In the genomic region with DNA sequence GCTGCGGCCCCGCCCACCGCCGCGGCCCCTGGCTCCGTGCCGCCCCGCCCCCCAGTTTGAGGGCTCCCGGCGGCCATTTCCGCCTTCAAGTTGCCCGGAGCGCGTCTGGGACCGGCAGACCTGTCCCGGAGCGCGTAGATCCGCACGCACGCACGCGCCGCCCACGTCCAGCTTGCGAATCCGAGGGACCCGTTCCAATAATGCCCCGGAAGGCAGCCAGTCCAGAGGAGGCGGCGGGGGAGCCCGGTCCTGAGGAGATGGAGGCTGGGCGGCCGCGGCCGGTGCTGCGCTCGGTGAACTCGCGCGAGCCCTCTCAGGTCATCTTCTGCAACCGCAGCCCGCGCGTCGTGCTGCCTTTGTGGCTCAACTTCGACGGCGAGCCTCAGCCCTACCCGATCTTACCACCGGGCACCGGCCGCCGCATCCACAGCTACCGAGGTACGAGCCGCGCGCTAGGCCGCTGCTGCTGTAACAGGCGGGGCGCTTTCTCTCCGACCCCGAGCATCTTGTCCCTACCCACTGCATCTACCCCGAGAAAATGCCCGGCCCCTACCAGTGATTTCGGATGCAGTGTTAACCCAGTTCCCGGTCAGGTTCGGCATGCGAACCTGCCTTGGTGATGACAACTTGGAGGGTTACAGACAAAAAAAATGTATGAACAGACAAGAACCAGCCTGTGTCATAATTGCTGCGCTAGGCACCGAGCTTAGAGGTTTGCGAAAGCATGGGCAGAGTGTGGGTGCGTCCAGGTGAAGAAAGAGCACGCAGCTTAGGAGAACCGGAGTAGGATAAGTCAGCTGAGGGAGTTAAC, we compare ENCODE assay signal across 8 mouse cellular contexts. TPM values are rescaled to one million over a fixed set of nuclear protein-coding genes. Genes with fewer than 3 reads are reported as not detected.
DNase-seq lines count a peak whose midpoint lies in the region; ATAC-seq and TF ChIP-seq lines count a peak whose summit lies in the region.

Gene Vhl (plus strand): TSS at position 19 of the 811 bp plus-strand sequence.

- H3K4me3 ChIP-seq in forebrain, embryonic 12.5 days (replicated peaks): peak within 1 kb of the TSS; percentile 73
- peak within 1 kb of the TSS; percentile 62 for H3K4me3 ChIP-seq in heart, embryonic 16.5 days (ENCODE audit: low read length)
- peak within 1 kb of the TSS; percentile 78 for H3K4me3 ChIP-seq in liver, postnatal 0 days (ENCODE audit: low read depth, low read length)
- H3K4me3 ChIP-seq in neural tube, embryonic 14.5 days (ENCODE audit: low read depth, low read length): peak within 1 kb of the TSS; percentile 66

- H3K4me2 ChIP-seq in forebrain, embryonic 12.5 days: peak within 1 kb of the TSS; percentile 55
- peak within 1 kb of the TSS; percentile 78 for H3K4me2 ChIP-seq in heart, embryonic 16.5 days (ENCODE audit: low read depth, low read length)
- H3K4me2 ChIP-seq in liver, postnatal 0 days (ENCODE audit: low read depth, low read length): peak within 1 kb of the TSS; percentile 83
- H3K4me2 ChIP-seq in neural tube, embryonic 14.5 days (ENCODE audit: low read depth, low read length): peak within 1 kb of the TSS; percentile 51

- no peaks in the 10 kb centered on the region for H3K27me3 ChIP-seq in forebrain, embryonic 12.5 days
- no peaks in the 10 kb centered on the region for H3K27me3 ChIP-seq in heart, embryonic 16.5 days (ENCODE audit: control insufficient read depth, insufficient read depth, low read length)
- H3K27me3 ChIP-seq in liver, postnatal 0 days (ENCODE audit: insufficient read depth, low read length): no peaks in the 10 kb centered on the region
- no peaks in the 10 kb centered on the region for H3K27me3 ChIP-seq in neural tube, embryonic 14.5 days (ENCODE audit: control insufficient read depth, insufficient read depth, low read length)

- no peak; the same call in 1 of the 2 replicates for TF ChIP-seq CTCF in liver, postnatal 0 days (IDR thresholded peaks at IDR 0.05; ENCODE audit: low read depth)

- H3K4me1 ChIP-seq in forebrain, embryonic 12.5 days: peaks cover 19% of the 10 kb centered on the region
- H3K4me1 ChIP-seq in heart, embryonic 16.5 days (ENCODE audit: control insufficient read depth, insufficient read depth, low read length): peaks cover 15% of the 10 kb centered on the region
- H3K4me1 ChIP-seq in liver, postnatal 0 days (ENCODE audit: insufficient read depth): peaks cover 17% of the 10 kb centered on the region
- H3K4me1 ChIP-seq in neural tube, embryonic 14.5 days (ENCODE audit: control insufficient read depth, insufficient read depth, low read length): peaks cover 15% of the 10 kb centered on the region

- no peaks in the 10 kb centered on the region for H3K9me3 ChIP-seq in forebrain, embryonic 12.5 days
- no peaks in the 10 kb centered on the region for H3K9me3 ChIP-seq in heart, embryonic 16.5 days (replicated peaks; ENCODE audit: control insufficient read depth, low read length)
- no peaks in the 10 kb centered on the region for H3K9me3 ChIP-seq in liver, postnatal 0 days (ENCODE audit: low read length)
- no peaks in the 10 kb centered on the region for H3K9me3 ChIP-seq in neural tube, embryonic 14.5 days (ENCODE audit: control insufficient read depth, low read length)

- 1% methylated on average over 75 of the region's 76 CpGs for WGBS in forebrain, embryonic 12.5 days
- WGBS in heart, embryonic 16.5 days: under 1% methylated on average over 67 of the region's 76 CpGs
- WGBS in liver, postnatal 0 days (ENCODE audit: insufficient replicate concordance): under 1% methylated on average over 60 of the region's 76 CpGs
- WGBS in neural tube, embryonic 14.5 days: under 1% methylated on average over 68 of the region's 76 CpGs

- H3K27ac ChIP-seq in forebrain, embryonic 12.5 days: peak within 1 kb of the TSS; percentile 87
- peak within 1 kb of the TSS; percentile 89 for H3K27ac ChIP-seq in heart, embryonic 16.5 days (ENCODE audit: low read length)
- H3K27ac ChIP-seq in liver, postnatal 0 days (ENCODE audit: low read depth): peak within 1 kb of the TSS; percentile 87
- peak within 1 kb of the TSS; percentile 84 for H3K27ac ChIP-seq in neural tube, embryonic 14.5 days (ENCODE audit: low read depth, low read length)

- peaks cover 20% of the 10 kb centered on the region for H3K36me3 ChIP-seq in forebrain, embryonic 12.5 days (replicated peaks)
- H3K36me3 ChIP-seq in heart, embryonic 16.5 days (ENCODE audit: control insufficient read depth, insufficient read depth): peaks cover 14% of the 10 kb centered on the region; the same call in 1 of the 2 replicates
- H3K36me3 ChIP-seq in liver, postnatal 0 days (replicated peaks; ENCODE audit: insufficient read depth, low read length): peaks cover 9% of the 10 kb centered on the region
- peaks cover 12% of the 10 kb centered on the region for H3K36me3 ChIP-seq in neural tube, embryonic 14.5 days (ENCODE audit: control insufficient read depth, insufficient read depth, low read length)

- ATAC-seq in forebrain, embryonic 12.5 days (ENCODE audit: low FRiP score): peak; percentile 89
- peak; percentile 92 for ATAC-seq in heart, embryonic 16.5 days (replicated peaks; ENCODE audit: extremely low read depth, insufficient read depth, low FRiP score)
- ATAC-seq in liver, postnatal 0 days: peak; percentile 94
- peak; percentile 93 for ATAC-seq in neural tube, embryonic 14.5 days (ENCODE audit: low read depth)

- TF ChIP-seq EP300 in liver, postnatal 0 days (IDR thresholded peaks at IDR 0.05; ENCODE audit: low read depth): no peak

- peak within 1 kb of the TSS; percentile 82 for H3K9ac ChIP-seq in forebrain, embryonic 12.5 days
- H3K9ac ChIP-seq in heart, embryonic 16.5 days (ENCODE audit: low read length): peak within 1 kb of the TSS; percentile 82
- peak within 1 kb of the TSS; percentile 74 for H3K9ac ChIP-seq in liver, postnatal 0 days (replicated peaks)
- H3K9ac ChIP-seq in neural tube, embryonic 14.5 days (replicated peaks; ENCODE audit: low read depth, low read length): peak within 1 kb of the TSS; percentile 78

- DNase-seq in CD8-positive naive resting alpha-beta T cell, adult 2 months (ENCODE audit: low read depth in 2 of 2, low spot score in 2 of 2): peak; percentile 61 to 71
- peak; percentile 74 for DNase-seq in c-Kit-positive CD71-positive TER-119-positive erythroid progenitor cells, embryonic 14.5 days (ENCODE audit: low spot score)
- peak; percentile 94 to 95 for DNase-seq in kidney, postnatal 36 days
- DNase-seq in liver, postnatal 0 days: peak; percentile 92
- peak; percentile 93 for DNase-seq in testis, postnatal 10 days (ENCODE audit: low spot score)

RNA-seq across cellular contexts. Expression of gene Vhl, which starts in this region (rescaled TPM):
- 54.9 and 61.8 TPM in 2 replicates for polyA plus RNA-seq in forebrain, embryonic 12.5 days (2016; fragmentation: Nextera tagmentation; extraction: Ambion mirVana)
- polyA plus RNA-seq in heart, embryonic 16.5 days (2015; fragmentation: Nextera tagmentation; extraction: Ambion mirVana): 28.8 and 29.4 TPM in 2 replicates
- polyA plus RNA-seq in liver, postnatal 0 days (2015; fragmentation: Nextera tagmentation; extraction: Ambion mirVana): 10.0 and 12.9 TPM in 2 replicates
- polyA plus RNA-seq in neural tube, embryonic 14.5 days (2014; fragmentation: Nextera tagmentation; extraction: Ambion mirVana): 83.1 and 84.7 TPM in 2 replicates

Comparison
In these comparisons a context has a peak if more than half of its experiments do, and no peak if none do; other contexts are left out.
1. Peak in every context shown above with its lines: DNase-seq, ATAC-seq, H3K4me3 ChIP-seq and H3K27ac ChIP-seq.